Mouse (Mus musculus) spleen, adult 2 months (tissue): ENCODE data around the gene Cd1d1. TPM values are rescaled to one million over a fixed set of nuclear protein-coding genes. Genes with fewer than 3 reads are reported as not detected.
"Not testable (repeated sequence)": the region's sequence is repeated elsewhere in the genome, so short reads cannot be mapped to it uniquely, and the experiment has no call there.

Source experiments
- DNase-seq, 2 experiments: peaks; one replicate each; pipeline versions ENCODE4 v3.0.0 to v3.0.0-alpha.2; 2012 to 2021; ENCODE audit warnings: low spot score in 2 of 2, low read depth in 1 of 2
- H3K27ac ChIP-seq: fragments of 200-500 bp; 2 replicates; pipeline ENCODE4 v1.5.1; 2012; ENCODE audit warnings: low read length, inconsistent platforms; ENCODE audit not compliant: insufficient read depth
- H3K27me3 ChIP-seq: fragments of 200-500 bp; 2 replicates; pipeline ENCODE4 v1.6.1; 2012; ENCODE audit warnings: mild to moderate bottlenecking, moderate library complexity, low read length, inconsistent platforms; ENCODE audit not compliant: control insufficient read depth, insufficient read depth
- H3K36me3 ChIP-seq: fragments of 200-500 bp; 2 replicates; pipeline ENCODE4 v1.6.1; 2012; ENCODE audit warnings: mild to moderate bottlenecking, low read length, inconsistent platforms; ENCODE audit not compliant: control insufficient read depth, insufficient read depth
- H3K4me1 ChIP-seq: fragments of 200-500 bp; 2 replicates; pipeline ENCODE4 v1.6.1; 2011; ENCODE audit warnings: inconsistent platforms; ENCODE audit not compliant: control insufficient read depth, insufficient read depth, insufficient read length
- H3K4me3 ChIP-seq: fragments of 200-500 bp; 2 replicates; pipeline ENCODE4 v1.5.1; 2011; ENCODE audit warnings: mild to moderate bottlenecking, inconsistent platforms; ENCODE audit not compliant: insufficient read depth, insufficient read length; ENCODE audit errors: extremely low read depth
- CTCF ChIP-seq: fragments of 200-500 bp; IDR thresholded peaks from 2 replicates; pipeline ENCODE4 v1.5.1; 2011; ENCODE audit warnings: mild to moderate bottlenecking, inconsistent platforms; ENCODE audit not compliant: insufficient read depth, insufficient read length, insufficient replicate concordance; ENCODE audit errors: extremely low read depth
- POLR2A ChIP-seq: fragments of 200-500 bp; IDR thresholded peaks from 2 replicates; pipeline ENCODE4 v1.6.1; 2011; ENCODE audit warnings: low read depth, low read length, inconsistent platforms
- WGBS: fragments of 180-500 bp; shearing (Covaris S2); methylation state at CpG from one replicate; pipeline ENCODE4 v1.1.7; 2018; 5-methylcytosine and 5-hydroxymethylcytosine counted together
- polyA plus RNA-seq: library from polyadenylated mRNA; depleted of rRNA; stranded (reverse); fragments of >200 nt; gene quantifications from 2 replicates; pipeline ENCODE4 v1.2.3, GENCODE M21; 2012

Cd1d1 gene
- polyA plus RNA-seq, 1 experiment = 35.1 TPM

GRCm38 (mm10) chr3:87017707-87018106 lies 18.5 kb upstream of the Cd1d1 start:
- peak in 1 of 2 experiments; percentile 54 for DNase-seq
- H3K4me1 ChIP-seq = peaks cover 11% of the 10 kb centered on the region
- whole genome bisulfite sequencing = 5% methylated on average over 2 of the region's 2 CpGs

GRCm38 (mm10) chr3:87017001-87017400 lies 17.8 kb upstream of the Cd1d1 start:
- TF ChIP-seq POLR2A = no peak
- no peak for TF ChIP-seq CTCF
- no peaks in the 10 kb centered on the region for H3K27me3 ChIP-seq
- H3K36me3 ChIP-seq = no peaks in the 10 kb centered on the region
- peak; percentile 25 to 55 for DNase-seq
- WGBS = 49% methylated on average over 1 of the region's 1 CpGs
- no peak overlapping the region for H3K4me3 ChIP-seq
- peaks cover 11% of the 10 kb centered on the region for H3K4me1 ChIP-seq
- H3K27ac ChIP-seq = peak overlapping the region; percentile 55

More at GRCm38 (mm10) chr3:87017707-87018106, 18.5 kb upstream of the Cd1d1 start:
- TF ChIP-seq CTCF = no peak
- TF ChIP-seq POLR2A = no peak
- H3K27ac ChIP-seq = peak overlapping the region; percentile 55; the same call in 1 of the 2 replicates
- no peak overlapping the region for H3K4me3 ChIP-seq
- no peaks in the 10 kb centered on the region for H3K36me3 ChIP-seq
- no peaks in the 10 kb centered on the region for H3K27me3 ChIP-seq

GRCm38 (mm10) chr3:87015931-87016330 lies 16.7 kb upstream of the Cd1d1 start:
- H3K27ac ChIP-seq = no peak overlapping the region
- H3K4me1 ChIP-seq = peaks cover 11% of the 10 kb centered on the region
- TF ChIP-seq CTCF (no peak), POLR2A (no peak)
- no peak for DNase-seq
- no peaks in the 10 kb centered on the region for H3K27me3 ChIP-seq
- H3K36me3 ChIP-seq = no peaks in the 10 kb centered on the region
- WGBS = 85% methylated on average over 4 of the region's 4 CpGs
- no peak overlapping the region for H3K4me3 ChIP-seq

GRCm38 (mm10) chr3:87012406-87012805 lies 13.2 kb upstream of the Cd1d1 start:
- not testable (repeated sequence) for H3K27me3 ChIP-seq, H3K27ac ChIP-seq, H3K4me3 ChIP-seq, H3K4me1 ChIP-seq, DNase-seq, H3K36me3 ChIP-seq
- 89% methylated on average over 3 of the region's 3 CpGs for WGBS

- H3K4me1 ChIP-seq, H3K4me3 ChIP-seq, DNase-seq, H3K27ac ChIP-seq, H3K27me3 ChIP-seq, H3K36me3 ChIP-seq: not testable (repeated sequence)
- WGBS = 76% methylated on average over 1 of the region's 1 CpGs
These were observed 9.0 kb upstream of the Cd1d1 start for GRCm38 (mm10) chr3:87008281-87008680.

GRCm38 (mm10) chr3:87000676-87001075 lies 1.4 kb upstream of the Cd1d1 start:
- Histone ChIP-seq H3K4me1 (peaks cover 8% of the 10 kb centered on the region; the same call in 1 of the 2 replicates), H3K27me3 (no peaks in the 10 kb centered on the region), H3K36me3 (no peaks in the 10 kb centered on the region), H3K4me3 (no peak overlapping the region), H3K27ac (no peak overlapping the region)
- no peak for TF ChIP-seq CTCF
- TF ChIP-seq POLR2A = no peak
- DNase-seq = no peak
- 67% methylated on average over 4 of the region's 4 CpGs for WGBS

- peak overlapping the region; percentile 83; the same call in 1 of the 2 replicates for H3K4me3 ChIP-seq
- no peak for DNase-seq
- 0 out of 2 replicates have a peak overlapping the region, but pooled peaks have one; percentile 25 for H3K27ac ChIP-seq
- no peaks in the 10 kb centered on the region for H3K36me3 ChIP-seq
- no peaks in the 10 kb centered on the region for H3K27me3 ChIP-seq
- TF ChIP-seq CTCF (no peak), POLR2A (no peak)
- H3K4me1 ChIP-seq = peaks cover 10% of the 10 kb centered on the region; the same call in 1 of the 2 replicates
- 55% methylated on average over 12 of the region's 12 CpGs for WGBS
These were observed 810 bp upstream of the Cd1d1 start for GRCm38 (mm10) chr3:87000051-87000450.
